In the genomic region with DNA sequence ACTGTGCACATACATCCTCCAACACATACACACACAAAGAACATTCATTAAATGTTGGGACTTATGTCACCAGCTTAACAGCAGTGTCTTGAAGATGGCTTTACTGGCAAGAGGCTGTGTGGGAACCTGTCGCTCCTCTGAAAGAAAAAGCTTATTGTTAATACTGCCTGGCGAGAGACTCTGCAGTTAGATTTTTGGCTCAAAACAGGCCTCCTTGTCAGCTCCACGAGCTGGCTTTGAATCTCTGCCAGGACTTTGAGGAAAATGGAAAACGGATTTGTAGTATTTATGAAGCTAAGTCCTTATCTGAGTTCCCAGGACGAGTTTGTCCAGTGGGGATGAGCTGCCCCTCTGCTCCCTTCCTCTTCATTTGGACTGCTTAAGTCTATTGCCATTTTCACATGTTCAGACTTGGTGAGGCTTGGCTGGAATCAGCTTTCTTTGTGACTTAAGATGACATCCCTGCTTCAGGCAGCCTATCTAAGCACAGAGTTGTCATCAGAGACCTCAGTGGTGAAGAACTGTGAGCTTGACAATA, we compare ENCODE assay signal across 9 mouse cellular contexts.
A peak's percentile ranks its signal among the peaks of the same experiment; 100 is the strongest.
DNase-seq lines count a peak whose midpoint lies in the region; ATAC-seq lines count a peak whose summit lies in the region.
"Had no signal": no experiment of that assay in that cellular context is flagged by ENCODE, and none has a peak within 500 bp of the region (broad histone marks: within the 10 kb centered on the region; RNA-seq: fewer than 3 reads in every experiment).

No protein-coding gene starts in this region.

- ATAC-seq in lung, embryonic 15.5 days (ENCODE audit: borderline replicate concordance, extremely low read depth, low FRiP score, low TSS enrichment), result peak; percentile 43; the same call in 1 of the 2 replicates

- H3K9me3 ChIP-seq in lung, embryonic 15.5 days, result no peaks in the 10 kb centered on the region
- H3K9me3 ChIP-seq: liver, embryonic 13.5 days had no signal

- peak; percentile 24 for DNase-seq in cerebellum, adult 9-11 months
- no peak for DNase-seq in cerebellum, postnatal 36 days
- no peak for DNase-seq in lung, adult 18-20 months
- peak; percentile 35 for DNase-seq in heart, adult 9 months (ENCODE audit: low spot score in 2 of 2)
- DNase-seq in lung, postnatal 14 days, result peak; percentile 40
- DNase-seq in thymus, postnatal 36 days, result no peak
- no peak for DNase-seq in yolk sac, embryonic 10.5 days (ENCODE audit: low spot score)
- DNase-seq: liver, embryonic 13.5 days had no signal

- no peaks in the 10 kb centered on the region for H3K36me3 ChIP-seq in lung, embryonic 15.5 days
- H3K36me3 ChIP-seq: liver, embryonic 13.5 days had no signal

- peak overlapping the region; percentile 72 for H3K27ac ChIP-seq in lung, embryonic 15.5 days
- H3K27ac ChIP-seq: liver, embryonic 13.5 days had no signal

- WGBS in lung, embryonic 15.5 days, result 8% methylated on average over 5 of the region's 5 CpGs

- H3K4me1 ChIP-seq in lung, embryonic 15.5 days, result peaks cover 35% of the 10 kb centered on the region
- H3K4me1 ChIP-seq: liver, embryonic 13.5 days had no signal

- H3K4me2 ChIP-seq in lung, embryonic 15.5 days, result no peak overlapping the region
- H3K4me2 ChIP-seq: liver, embryonic 13.5 days had no signal

- H3K9ac ChIP-seq in lung, embryonic 15.5 days, result no peak overlapping the region
- H3K9ac ChIP-seq: liver, embryonic 13.5 days had no signal

- H3K27me3 ChIP-seq in lung, embryonic 15.5 days, result no peaks in the 10 kb centered on the region
- H3K27me3 ChIP-seq: liver, embryonic 13.5 days had no signal

- no peak overlapping the region for H3K4me3 ChIP-seq in lung, embryonic 15.5 days
- H3K4me3 ChIP-seq: liver, embryonic 13.5 days had no signal

Comparison
In these comparisons a context has a peak if more than half of its experiments do, and no peak if none do; other contexts are left out.
1. DNase-seq: peak in cerebellum, adult 9-11 months (single experiment), heart, adult 9 months (2 of 2) and lung, postnatal 14 days (single experiment); none in cerebellum, postnatal 36 days (0 of 2), lung, adult 18-20 months (0 of 2), thymus, postnatal 36 days (0 of 2) and yolk sac, embryonic 10.5 days (single experiment).